Mouse (Mus musculus): ENCODE data around the gene Il17re. TPM values are rescaled to one million over a fixed set of nuclear protein-coding genes. Genes with fewer than 3 reads are reported as not detected.

The Il17re gene
- polyA plus RNA-seq, 1 experiment from 2014 or later = 0.78 TPM

- ATAC-seq (ENCODE audit: insufficient read depth, low FRiP score, low TSS enrichment) = no peak
- no peaks in the 10 kb centered on the region for H3K9me3 ChIP-seq (ENCODE audit: control insufficient read depth, low read length)
- peaks cover 5% of the 10 kb centered on the region for H3K4me1 ChIP-seq (ENCODE audit: control insufficient read depth, insufficient read depth, low read length)
- no peak overlapping the region for H3K27ac ChIP-seq (ENCODE audit: low read depth, low read length)
- no peak overlapping the region for H3K4me3 ChIP-seq (ENCODE audit: low read depth, low read length)
- WGBS = 79% methylated on average over 2 of the region's 2 CpGs
- H3K27me3 ChIP-seq (ENCODE audit: control insufficient read depth, insufficient read depth, low read length) = peaks cover 7% of the 10 kb centered on the region; the same call in 1 of the 2 replicates
- DNase-seq (ENCODE audit: low spot score) = no peak
- no peak overlapping the region for H3K9ac ChIP-seq (ENCODE audit: low read length)
- H3K4me2 ChIP-seq (ENCODE audit: low read depth) = no peak overlapping the region
- H3K36me3 ChIP-seq (ENCODE audit: control insufficient read depth, insufficient read depth, low read length) = no peaks in the 10 kb centered on the region
These were observed 15.0 kb downstream of the Il17re start for GRCm38 (mm10) chr6:113473246-113473645.

DNA sequence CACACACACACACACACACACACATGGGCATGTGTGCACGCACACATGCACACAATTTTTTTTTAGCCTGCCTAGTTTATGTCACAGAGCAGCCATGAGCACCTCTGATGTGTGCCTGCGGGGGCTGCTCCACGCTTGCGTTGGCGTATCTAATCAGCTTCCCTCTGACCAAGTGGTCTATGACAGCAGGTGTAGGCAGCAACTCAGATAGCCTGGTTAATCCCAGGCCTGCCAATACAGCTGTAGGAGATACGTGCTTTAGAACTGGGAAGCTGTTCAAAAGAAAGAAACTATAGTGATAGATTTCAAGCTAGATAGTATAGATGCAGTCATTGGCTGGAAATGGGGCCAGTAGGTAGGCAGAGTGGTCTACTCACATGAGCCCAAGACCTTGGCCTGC lies 15.4 kb downstream of the Il17re start:
- Histone ChIP-seq H3K36me3 (ENCODE audit: control insufficient read depth, insufficient read depth, low read length) (no peaks in the 10 kb centered on the region), H3K27me3 (ENCODE audit: control insufficient read depth, insufficient read depth, low read length) (peaks cover 7% of the 10 kb centered on the region; the same call in 1 of the 2 replicates), H3K4me2 (ENCODE audit: low read depth) (no peak overlapping the region), H3K27ac (ENCODE audit: low read depth, low read length) (no peak overlapping the region), H3K4me3 (ENCODE audit: low read depth, low read length) (no peak overlapping the region), H3K4me1 (ENCODE audit: control insufficient read depth, insufficient read depth, low read length) (peaks cover 5% of the 10 kb centered on the region), H3K9me3 (ENCODE audit: control insufficient read depth, low read length) (no peaks in the 10 kb centered on the region), H3K9ac (ENCODE audit: low read length) (no peak overlapping the region)
- ATAC-seq (ENCODE audit: insufficient read depth, low FRiP score, low TSS enrichment) = no peak
- no peak for DNase-seq (ENCODE audit: low spot score)
- WGBS = 84% methylated on average over 6 of the region's 6 CpGs

DNA sequence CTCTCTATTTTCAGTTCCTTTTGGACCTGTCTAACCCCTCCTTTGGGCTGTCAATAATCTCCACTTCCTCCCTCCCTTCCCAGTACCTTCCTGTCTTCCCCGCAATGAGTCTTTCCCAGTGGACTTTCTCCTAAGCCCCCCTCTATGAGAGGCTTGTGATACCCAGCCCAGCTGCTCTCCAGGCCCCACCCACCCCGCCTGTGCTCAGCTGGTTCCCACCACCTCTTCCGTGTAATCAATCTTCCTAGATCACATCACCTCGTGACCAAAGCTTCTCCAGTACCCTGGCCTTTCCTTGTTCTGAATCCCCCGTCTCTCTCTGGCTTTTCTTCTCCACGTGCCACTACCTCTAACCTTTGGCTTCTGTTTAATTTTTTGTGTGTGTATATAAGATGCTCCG lies 19.1 kb downstream of the Il17re start:
- Histone ChIP-seq H3K4me1 (ENCODE audit: control insufficient read depth, insufficient read depth, low read length) (0 out of 2 replicates have a peak, but pooled peaks cover 7% of the 10 kb centered on the region), H3K27me3 (ENCODE audit: control insufficient read depth, insufficient read depth, low read length) (no peaks in the 10 kb centered on the region), H3K9ac (ENCODE audit: low read length) (no peak overlapping the region), H3K36me3 (ENCODE audit: control insufficient read depth, insufficient read depth, low read length) (no peaks in the 10 kb centered on the region), H3K27ac (ENCODE audit: low read depth, low read length) (no peak overlapping the region), H3K4me3 (ENCODE audit: low read depth, low read length) (no peak overlapping the region), H3K4me2 (ENCODE audit: low read depth) (no peak overlapping the region), H3K9me3 (ENCODE audit: control insufficient read depth, low read length) (no peaks in the 10 kb centered on the region)
- ATAC-seq (ENCODE audit: insufficient read depth, low FRiP score, low TSS enrichment) = 0 out of 2 replicates have a peak, but pooled peaks have one; percentile 51
- 39% methylated on average over 7 of the region's 7 CpGs for WGBS
- DNase-seq (ENCODE audit: low spot score) = peak; percentile 53

- ATAC-seq (ENCODE audit: insufficient read depth, low FRiP score, low TSS enrichment) = no peak
These were observed 20.6 kb downstream of the Il17re start for GRCm38 (mm10) chr6:113478906-113479305.

DNA sequence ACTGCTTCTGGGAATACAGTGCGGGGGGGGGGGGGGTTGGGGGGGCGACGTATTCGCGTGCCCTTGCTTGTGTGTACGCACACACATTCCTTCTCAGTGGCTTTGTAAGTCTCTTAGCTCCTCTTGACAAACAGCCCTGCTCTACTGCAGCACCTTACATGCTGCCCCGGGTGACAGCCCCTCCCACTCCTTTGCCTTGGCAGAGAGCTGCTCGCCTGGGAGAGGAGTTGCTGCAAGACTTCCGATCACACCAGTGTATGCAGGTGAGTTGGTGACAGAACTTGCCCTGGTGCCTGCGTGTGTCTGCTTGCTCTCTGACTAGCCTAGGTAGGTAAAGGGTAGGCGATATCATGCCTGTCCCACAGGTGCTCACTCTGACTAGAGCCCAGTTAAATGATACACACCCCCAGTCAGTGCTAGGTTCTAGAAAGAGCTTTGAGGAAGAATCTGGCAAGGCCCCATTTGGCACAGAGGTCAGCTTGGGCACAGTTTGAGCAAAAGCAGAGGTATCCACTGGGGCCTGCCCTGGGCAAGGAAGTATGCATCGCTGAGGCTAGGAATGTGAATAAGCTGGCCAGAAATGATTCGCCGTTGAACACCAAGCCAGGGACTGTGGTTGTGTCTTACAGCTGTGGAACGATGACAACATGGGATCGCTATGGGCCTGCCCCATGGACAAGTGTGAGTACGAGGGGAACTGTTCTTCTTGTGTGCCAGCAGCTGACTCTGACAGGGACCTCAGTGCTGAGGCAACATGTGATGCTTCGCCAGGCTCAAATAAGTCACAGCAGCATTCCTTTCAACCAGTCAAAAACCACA lies 22.5 kb downstream of the Il17re start:
- Histone ChIP-seq H3K9me3 (ENCODE audit: control insufficient read depth, low read length) (no peaks in the 10 kb centered on the region), H3K27ac (ENCODE audit: low read depth, low read length) (no peak overlapping the region), H3K36me3 (ENCODE audit: control insufficient read depth, insufficient read depth, low read length) (no peaks in the 10 kb centered on the region), H3K27me3 (ENCODE audit: control insufficient read depth, insufficient read depth, low read length) (no peaks in the 10 kb centered on the region), H3K9ac (ENCODE audit: low read length) (no peak overlapping the region), H3K4me1 (ENCODE audit: control insufficient read depth, insufficient read depth, low read length) (peaks cover 14% of the 10 kb centered on the region), H3K4me2 (ENCODE audit: low read depth) (no peak overlapping the region), H3K4me3 (ENCODE audit: low read depth, low read length) (no peak overlapping the region)
- ATAC-seq (ENCODE audit: insufficient read depth, low FRiP score, low TSS enrichment) = no peak
- no peak for DNase-seq (ENCODE audit: low spot score)
- WGBS = 66% methylated on average over 18 of the region's 18 CpGs

More at GRCm38 (mm10) chr6:113478906-113479305, 20.6 kb downstream of the Il17re start:
- Histone ChIP-seq H3K4me2 (ENCODE audit: low read depth) (no peak overlapping the region), H3K9ac (ENCODE audit: low read length) (no peak overlapping the region), H3K27ac (ENCODE audit: low read depth, low read length) (no peak overlapping the region), H3K27me3 (ENCODE audit: control insufficient read depth, insufficient read depth, low read length) (no peaks in the 10 kb centered on the region), H3K4me3 (ENCODE audit: low read depth, low read length) (no peak overlapping the region), H3K36me3 (ENCODE audit: control insufficient read depth, insufficient read depth, low read length) (no peaks in the 10 kb centered on the region), H3K9me3 (ENCODE audit: control insufficient read depth, low read length) (no peaks in the 10 kb centered on the region), H3K4me1 (ENCODE audit: control insufficient read depth, insufficient read depth, low read length) (peaks cover 12% of the 10 kb centered on the region; the same call in 1 of the 2 replicates)
- 83% methylated on average over 10 of the region's 10 CpGs for WGBS
- DNase-seq (ENCODE audit: low spot score) = no peak

- Histone ChIP-seq H3K9me3 (ENCODE audit: control insufficient read depth, low read length) (no peaks in the 10 kb centered on the region), H3K27me3 (ENCODE audit: control insufficient read depth, insufficient read depth, low read length) (no peaks in the 10 kb centered on the region), H3K9ac (ENCODE audit: low read length) (peak overlapping the region; percentile 72), H3K27ac (ENCODE audit: low read depth, low read length) (peak overlapping the region; percentile 89), H3K36me3 (ENCODE audit: control insufficient read depth, insufficient read depth, low read length) (no peaks in the 10 kb centered on the region), H3K4me1 (ENCODE audit: control insufficient read depth, insufficient read depth, low read length) (peaks cover 14% of the 10 kb centered on the region), H3K4me2 (ENCODE audit: low read depth) (peak overlapping the region; percentile 83), H3K4me3 (ENCODE audit: low read depth, low read length) (peak overlapping the region; percentile 55)
- DNase-seq (ENCODE audit: low spot score) = no peak
- WGBS = 2% methylated on average over 65 of the region's 65 CpGs
- ATAC-seq (ENCODE audit: insufficient read depth, low FRiP score, low TSS enrichment) = peak; percentile 64
These were observed 24.3 kb downstream of the Il17re start for GRCm38 (mm10) chr6:113482477-113483099.

GRCm38 (mm10) chr6:113483100-113483615 lies 24.9 kb downstream of the Il17re start, which contains the start of gene Creld1:
TSS of gene Creld1 (plus strand) at chr6:113483297.
- Histone ChIP-seq H3K27me3 (ENCODE audit: control insufficient read depth, insufficient read depth, low read length) (no peaks in the 10 kb centered on the region), H3K36me3 (ENCODE audit: control insufficient read depth, insufficient read depth, low read length) (no peaks in the 10 kb centered on the region), H3K9me3 (ENCODE audit: control insufficient read depth, low read length) (no peaks in the 10 kb centered on the region), H3K9ac (ENCODE audit: low read length) (peak within 1 kb of the TSS; percentile 72), H3K4me1 (ENCODE audit: control insufficient read depth, insufficient read depth, low read length) (peaks cover 14% of the 10 kb centered on the region), H3K4me2 (ENCODE audit: low read depth) (peak within 1 kb of the TSS; percentile 83), H3K27ac (ENCODE audit: low read depth, low read length) (peak within 1 kb of the TSS; percentile 89), H3K4me3 (ENCODE audit: low read depth, low read length) (peak within 1 kb of the TSS; percentile 55)
- peak; percentile 98 for ATAC-seq (ENCODE audit: insufficient read depth, low FRiP score, low TSS enrichment)
- WGBS = 0% methylated on average over 26 of the region's 26 CpGs
- peak; percentile 94 for DNase-seq (ENCODE audit: low spot score)

GRCm38 (mm10) chr6:113483729-113484128 lies 25.4 kb downstream of the Il17re start:
- 14% methylated on average over 10 of the region's 10 CpGs for WGBS
- H3K9me3 ChIP-seq (ENCODE audit: control insufficient read depth, low read length) = no peaks in the 10 kb centered on the region
- peak; percentile 60 for DNase-seq (ENCODE audit: low spot score)

More at GRCm38 (mm10) chr6:113483729-113484128, 25.4 kb downstream of the Il17re start:
- peak; percentile 29 for ATAC-seq (ENCODE audit: insufficient read depth, low FRiP score, low TSS enrichment)
- peak overlapping the region; percentile 55 for H3K4me3 ChIP-seq (ENCODE audit: low read depth, low read length)
- H3K9ac ChIP-seq (ENCODE audit: low read length) = peak overlapping the region; percentile 68
- H3K27ac ChIP-seq (ENCODE audit: low read depth, low read length) = peak overlapping the region; percentile 89
- H3K27me3 ChIP-seq (ENCODE audit: control insufficient read depth, insufficient read depth, low read length) = no peaks in the 10 kb centered on the region
- no peaks in the 10 kb centered on the region for H3K36me3 ChIP-seq (ENCODE audit: control insufficient read depth, insufficient read depth, low read length)
- peak overlapping the region; percentile 83 for H3K4me2 ChIP-seq (ENCODE audit: low read depth)
- H3K4me1 ChIP-seq (ENCODE audit: control insufficient read depth, insufficient read depth, low read length) = peaks cover 14% of the 10 kb centered on the region
